Mouse (Mus musculus) olfactory bulb, adult 2 months (tissue): ENCODE results near the gene Olfr237-ps1.

Experiments
- CTCF ChIP-seq: fragments of 200-500 bp; IDR thresholded peaks from 2 replicates; pipeline ENCODE4 v1.5.1; 2012; ENCODE audit warnings: low read depth, mild to moderate bottlenecking, low read length, moderate library complexity; ENCODE audit not compliant: insufficient read depth
- POLR2A ChIP-seq: fragments of 200-500 bp; IDR thresholded peaks from 2 replicates; pipeline ENCODE4 v1.6.1; 2012; ENCODE audit warnings: mild to moderate bottlenecking, low read depth, low read length, moderate library complexity; ENCODE audit not compliant: insufficient read depth

DNA sequence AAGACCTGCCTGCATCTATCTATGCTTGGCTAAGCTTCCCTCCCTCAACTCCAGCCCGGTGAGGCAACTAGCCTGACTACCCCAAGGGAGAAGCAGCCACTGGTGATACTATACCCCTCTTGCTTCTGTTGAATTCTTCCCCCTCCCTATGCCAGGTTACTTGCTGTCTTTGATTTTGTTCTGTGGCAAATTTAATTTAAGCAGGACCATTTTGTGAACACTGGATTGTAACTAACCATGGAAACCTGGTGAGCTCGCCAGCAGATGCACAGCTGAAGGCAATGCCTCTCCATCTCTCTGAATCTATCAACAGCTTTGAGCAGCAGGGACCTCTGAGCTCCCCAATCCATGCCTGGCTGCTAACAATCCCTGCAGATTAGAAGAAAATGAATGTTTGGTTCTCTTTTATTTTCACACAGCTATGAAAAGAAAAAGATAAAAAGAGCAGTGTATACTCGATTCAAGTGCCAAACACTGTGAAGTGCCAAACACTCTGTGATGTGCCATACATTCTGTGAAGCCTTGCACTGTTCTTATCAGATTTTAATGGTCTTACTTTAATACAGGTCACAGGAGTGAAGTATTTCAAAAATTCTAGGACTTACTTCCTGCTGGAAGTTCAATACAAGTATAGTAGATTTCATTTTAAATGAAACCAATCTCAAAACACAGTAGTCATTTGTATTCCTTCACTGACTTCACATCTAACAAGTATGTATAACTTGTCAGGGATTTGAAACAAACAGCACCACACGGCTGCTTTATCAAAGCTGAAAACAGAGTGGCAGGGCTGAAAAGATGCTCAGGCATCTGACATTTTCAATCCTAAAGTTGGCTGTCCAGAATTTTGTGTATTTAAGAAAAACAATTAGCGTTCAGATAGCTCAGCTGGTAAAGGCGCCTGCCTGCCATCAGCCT is 32.5 kb downstream of the Olfr237-ps1 start:
- no peak for TF ChIP-seq POLR2A
- no peak for TF ChIP-seq CTCF
